Mouse (Mus musculus) urinary bladder, postnatal 10 days (tissue): ENCODE measurements around the gene Il16.

Experiments
- DNase-seq: peaks from one replicate; pipeline ENCODE4 v3.0.0; 2022; ENCODE audit warnings: low spot score

Il16 gene

DNA sequence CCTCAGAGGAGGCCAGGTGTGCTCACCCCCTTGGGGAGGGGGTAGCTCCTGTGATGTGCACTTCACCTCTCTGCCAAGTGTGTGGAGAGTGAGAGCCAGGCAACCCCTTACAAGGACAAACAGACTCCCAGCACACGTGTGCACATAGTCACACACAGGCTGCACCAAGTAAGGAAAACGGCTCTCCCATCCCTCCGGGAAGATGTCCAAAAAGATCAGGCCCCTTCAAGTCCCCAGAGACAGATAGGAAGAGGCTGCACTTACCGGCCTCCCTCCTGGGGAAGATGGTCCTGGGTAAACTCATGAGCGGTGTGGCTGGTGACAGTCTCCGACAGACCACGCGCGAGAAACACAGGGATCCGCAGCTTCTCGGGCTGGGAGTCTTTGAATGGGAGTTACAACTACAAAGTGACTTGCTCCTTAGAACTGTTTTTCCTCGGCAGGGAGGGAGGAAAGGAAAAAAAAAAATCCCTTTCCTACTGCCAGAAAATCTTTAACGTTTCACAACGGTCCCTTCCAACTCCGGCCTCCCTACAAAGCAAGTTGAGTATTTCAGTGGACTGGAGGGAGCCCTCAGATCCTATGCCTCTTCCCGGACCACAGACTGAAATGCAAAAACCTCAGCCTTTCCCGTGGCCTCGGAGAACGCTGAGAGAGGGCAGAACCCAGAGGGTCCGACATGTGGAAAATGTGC, at the start of gene Il16:
TSS of gene Il16 (minus strand) at position 314 of the 694 bp plus-strand sequence.
- no peak for DNase-seq

DNA sequence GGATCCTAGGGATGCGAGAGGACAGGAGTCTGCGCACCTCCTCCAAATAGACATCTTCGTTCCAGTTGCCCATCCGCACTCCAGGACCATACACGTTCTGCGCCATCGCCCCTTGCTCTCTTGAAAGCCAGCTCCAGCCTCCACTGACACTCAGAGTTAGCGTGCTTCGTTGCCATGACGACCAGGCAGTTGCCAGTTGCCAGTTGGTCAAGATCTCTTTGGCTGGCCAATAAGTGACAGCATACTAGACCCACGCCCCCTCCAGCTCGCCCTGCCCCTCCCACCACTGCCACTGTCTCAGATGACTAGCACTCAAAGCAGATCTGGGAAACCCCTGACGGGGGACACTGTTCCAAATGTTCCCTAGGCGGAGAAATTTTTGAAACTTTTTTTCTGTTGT, 49.2 kb upstream of the Il16 start, which contains the start of gene Cfap161:
TSS of gene Cfap161 (minus strand) at position 176 of the 400 bp plus-strand sequence.
- DNase-seq = no peak

DNA sequence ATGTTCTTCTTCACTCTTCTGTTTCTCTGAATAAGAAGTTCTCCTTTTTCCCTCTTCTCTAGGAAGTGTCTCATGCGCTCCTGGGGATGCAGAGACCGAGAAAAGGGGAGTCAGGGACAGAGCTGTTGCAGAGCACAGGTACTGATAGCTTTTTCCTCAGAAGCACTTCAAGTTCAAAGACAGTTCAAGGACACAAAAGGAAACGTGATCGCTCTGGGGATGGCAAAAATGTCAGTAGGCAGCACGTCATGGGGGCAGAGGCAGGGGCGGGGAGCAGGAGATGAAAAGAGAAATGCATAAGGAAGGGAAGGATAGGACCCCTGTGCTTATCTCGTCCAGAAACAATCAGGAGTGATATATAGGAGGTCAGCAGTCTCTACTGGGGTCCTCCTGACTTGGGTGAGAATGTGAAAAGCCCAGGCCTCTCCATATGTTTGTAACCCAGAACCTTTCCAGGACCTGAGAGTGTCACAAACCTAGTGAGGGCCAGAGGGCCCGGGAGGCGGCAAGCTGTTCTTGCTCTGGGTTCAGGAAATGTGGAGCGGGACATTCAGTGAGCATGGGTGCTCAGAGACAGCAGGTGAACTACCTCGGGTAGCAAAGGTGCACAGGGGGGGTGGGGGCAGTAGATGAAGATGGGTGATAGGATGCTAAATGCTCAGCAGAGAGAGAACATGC, 48.6 kb upstream of the Il16 start:
- no peak for DNase-seq

DNA sequence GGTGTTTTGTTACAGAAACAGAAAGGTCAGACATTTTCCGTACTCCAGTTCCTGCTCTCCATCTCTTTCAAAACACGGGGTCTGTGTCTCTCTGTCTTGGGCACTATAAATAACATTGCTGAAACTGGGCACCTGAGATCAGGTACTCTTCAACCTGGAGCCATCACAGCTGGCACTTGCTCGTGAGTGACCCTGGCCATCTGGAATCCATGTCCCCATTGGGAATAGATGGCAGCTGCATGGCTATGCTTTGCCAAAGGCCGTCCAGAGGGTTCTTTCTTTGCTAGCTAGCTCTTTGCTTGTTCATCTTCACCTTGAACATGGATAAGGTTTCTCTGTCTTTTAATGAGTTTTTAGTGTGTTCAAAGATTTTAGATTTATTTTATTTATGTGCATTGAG, 35.4 kb upstream of the Il16 start:
- DNase-seq = no peak

DNA sequence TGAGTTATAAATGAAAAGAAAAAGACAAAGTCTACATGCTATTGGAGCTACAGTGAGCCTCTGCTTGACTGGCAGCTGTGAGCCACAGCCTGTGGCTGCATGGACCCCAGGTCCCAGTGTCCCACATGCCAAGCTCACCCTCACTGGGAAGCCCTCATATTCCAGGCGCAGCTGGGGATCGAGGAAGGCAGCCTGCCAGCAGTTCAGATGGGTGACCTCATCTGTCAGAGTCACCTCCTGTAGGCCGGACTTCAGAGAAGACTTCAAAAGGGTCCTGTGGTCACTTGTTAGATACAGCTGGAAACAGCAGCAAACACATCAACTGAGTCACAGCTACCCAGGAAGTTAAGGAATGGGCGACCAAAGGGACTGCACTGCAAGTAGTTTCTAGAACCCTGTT, 34.5 kb upstream of the Il16 start:
- DNase-seq = no peak

DNA sequence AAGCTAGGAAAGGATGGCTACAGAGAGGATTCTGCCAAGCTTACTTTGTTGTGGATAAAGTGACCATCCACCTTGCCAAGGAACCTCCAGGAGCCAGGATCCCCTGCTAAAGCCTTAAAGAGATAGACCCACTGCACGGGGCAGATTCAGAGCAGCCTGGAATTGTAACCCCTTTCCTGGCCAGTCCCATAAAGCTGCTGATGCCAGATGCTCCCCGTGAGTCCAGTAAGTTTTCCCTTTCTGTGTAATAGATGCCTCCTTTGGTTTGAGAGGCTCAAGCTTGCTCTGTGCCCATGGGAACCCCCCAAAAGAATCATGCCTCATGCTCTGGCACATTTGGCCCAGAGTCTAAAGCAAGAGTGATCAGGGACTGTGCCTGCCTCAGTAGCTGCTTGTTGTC, 33.5 kb upstream of the Il16 start:
- no peak for DNase-seq

DNA sequence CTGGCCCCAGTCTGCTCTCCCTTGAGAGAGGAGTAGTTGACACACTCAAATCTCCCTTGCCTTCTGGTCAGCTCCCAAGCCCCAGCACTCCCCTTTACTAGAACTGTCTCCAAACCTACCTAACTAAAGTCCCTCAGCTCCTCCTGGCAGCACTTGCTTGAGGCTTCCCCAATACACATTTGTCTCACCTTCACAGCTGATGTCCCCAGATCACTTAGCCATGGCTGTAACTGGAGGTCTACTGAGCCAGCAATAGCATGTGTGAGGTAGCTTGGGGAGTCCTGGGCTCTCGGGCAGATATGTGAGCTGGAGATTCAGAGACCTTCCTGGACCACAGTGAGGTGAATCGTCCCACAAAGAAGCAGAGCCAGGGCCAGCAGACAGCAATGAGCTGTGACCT, 33.0 kb upstream of the Il16 start:
- DNase-seq = no peak

DNA sequence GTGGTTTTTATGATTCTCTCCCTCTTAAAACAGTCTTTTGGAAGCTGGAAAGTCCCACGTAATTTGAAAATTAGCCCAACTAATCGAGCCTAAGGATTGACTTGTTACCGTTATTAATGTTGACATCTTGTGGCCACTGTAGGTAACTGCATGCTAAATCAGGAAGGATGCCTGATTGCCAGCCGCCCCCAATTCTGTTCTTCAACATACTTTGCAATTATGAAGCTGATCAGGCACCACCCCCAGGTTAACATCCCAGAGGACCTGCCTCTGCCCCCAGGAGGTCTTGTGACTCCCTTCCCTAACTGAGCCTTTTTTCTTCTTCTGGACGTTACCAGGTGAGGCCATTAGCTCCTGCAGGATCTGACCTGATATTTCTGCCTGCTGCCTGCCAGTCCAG, 29.2 kb upstream of the Il16 start:
- no peak for DNase-seq

DNA sequence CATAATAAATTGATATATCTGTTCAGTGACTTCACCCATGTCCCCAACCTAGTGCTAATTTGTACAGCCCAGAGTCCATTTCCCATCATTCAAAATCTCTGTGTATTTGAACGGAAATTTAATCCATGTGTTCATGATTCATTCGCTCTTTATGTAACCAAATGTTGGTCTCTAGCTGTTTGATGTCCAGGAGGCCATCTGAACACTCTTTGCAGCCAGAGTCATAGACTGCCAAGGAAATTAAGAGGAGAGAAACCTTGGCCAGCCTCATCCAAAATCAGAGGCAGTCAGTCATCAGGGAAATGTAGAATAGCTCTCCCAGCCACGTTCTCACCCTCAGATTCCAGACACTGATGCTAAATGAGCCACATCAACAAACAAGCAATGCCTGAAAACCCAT, 18.1 kb upstream of the Il16 start:
- DNase-seq = no peak

DNA sequence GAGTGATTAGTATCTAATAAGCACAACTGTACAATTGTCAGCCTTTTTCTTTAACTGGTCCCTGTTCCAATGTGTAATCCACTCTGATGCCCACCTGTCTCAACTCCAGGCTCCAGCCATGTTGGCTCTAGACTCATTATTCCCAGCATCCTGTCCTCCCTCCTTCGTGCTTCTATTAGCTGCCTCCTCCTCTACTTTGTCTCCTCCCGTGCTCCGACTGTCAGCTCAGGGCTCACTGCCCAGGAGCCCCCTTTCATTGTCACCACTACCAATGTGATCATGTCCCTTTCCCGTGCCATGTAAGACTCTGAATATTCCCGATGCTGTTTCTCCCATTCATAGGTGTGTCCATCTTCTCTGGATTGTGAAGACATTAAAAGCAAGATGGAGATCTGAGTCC, 16.8 kb upstream of the Il16 start:
- no peak for DNase-seq

DNA sequence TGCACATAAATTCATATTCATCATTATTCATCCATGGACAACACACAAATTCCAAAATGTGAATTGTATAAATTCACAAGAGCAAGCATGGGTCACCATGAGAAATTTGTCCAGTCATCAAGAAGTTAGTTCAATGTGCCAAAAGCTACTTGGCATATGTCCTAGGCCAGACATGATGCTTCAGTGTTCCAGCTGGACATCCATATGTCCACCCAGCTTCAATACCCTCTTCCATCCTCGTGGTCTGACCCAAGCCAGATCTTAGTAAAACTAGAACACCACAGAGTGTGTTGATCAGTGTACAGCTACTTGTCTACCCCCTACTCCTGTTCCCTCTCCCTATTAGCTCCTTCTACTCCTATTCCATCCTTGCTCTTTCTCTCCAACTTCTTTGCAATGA, 5.5 kb upstream of the Il16 start:
- no peak for DNase-seq

DNA sequence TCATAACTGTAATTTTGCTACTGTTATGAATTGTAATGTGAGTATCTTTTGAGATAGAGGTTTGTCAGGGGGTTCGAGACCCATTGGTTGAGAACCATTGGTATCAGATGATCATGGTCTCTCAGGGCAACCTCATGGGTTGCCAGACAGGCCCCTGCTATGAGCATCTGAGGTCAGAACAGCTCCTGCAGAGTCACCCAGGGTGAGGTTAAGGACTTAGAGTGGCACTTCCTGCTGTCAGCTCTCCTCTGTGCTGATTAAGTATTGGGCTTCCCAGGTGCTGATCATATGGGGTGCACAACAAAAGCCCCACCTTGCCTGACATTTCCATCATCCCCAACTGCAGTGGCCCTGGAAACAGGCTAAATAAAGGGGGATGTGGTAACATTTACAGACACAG, 2.9 kb upstream of the Il16 start:
- DNase-seq = no peak

DNA sequence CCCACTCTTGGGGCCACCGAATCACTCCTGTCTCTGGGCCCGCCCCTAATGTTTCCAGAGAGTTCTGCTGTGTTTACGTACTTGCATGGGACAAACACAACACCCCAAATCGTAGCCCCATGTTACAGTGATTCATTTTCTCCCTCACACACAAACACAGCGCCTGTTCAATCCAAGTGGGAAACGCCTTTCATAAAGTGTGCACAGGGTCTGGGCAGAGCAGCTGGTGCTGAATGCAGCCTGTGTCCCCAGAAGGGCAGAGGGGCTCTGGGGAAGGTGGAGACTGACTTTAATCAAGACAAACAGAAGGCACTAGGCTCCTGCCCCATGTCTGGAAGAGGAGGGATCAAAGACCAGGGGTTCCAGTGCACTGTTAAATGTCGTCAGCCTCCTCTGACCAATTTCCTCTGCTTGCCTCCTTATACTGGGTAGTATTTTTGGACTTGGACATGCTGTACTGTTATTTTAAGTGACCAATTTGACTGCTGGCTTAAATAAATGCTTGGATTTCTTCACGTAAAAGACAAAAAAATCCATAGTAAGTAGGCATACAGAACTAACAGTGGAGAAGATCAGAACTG, 671 bp upstream of the Il16 start:
- DNase-seq = no peak

DNA sequence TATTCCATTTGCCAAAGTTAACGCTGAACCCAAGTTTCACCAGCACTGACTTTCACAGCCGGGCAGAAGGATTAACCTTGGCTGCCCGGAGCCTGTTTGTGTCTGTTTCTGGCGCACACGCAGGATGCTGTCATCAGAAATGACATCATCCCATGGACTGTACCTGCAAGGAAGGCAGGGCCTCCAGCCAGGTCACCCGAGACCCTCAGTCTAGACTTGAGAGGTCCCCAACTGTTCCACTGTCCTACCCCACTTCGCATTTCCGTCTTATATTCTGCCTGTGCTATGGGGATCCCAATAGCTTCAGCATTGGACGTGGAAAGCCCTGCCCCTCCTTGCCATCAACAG, 487 bp downstream of the Il16 start:
- no peak for DNase-seq

DNA sequence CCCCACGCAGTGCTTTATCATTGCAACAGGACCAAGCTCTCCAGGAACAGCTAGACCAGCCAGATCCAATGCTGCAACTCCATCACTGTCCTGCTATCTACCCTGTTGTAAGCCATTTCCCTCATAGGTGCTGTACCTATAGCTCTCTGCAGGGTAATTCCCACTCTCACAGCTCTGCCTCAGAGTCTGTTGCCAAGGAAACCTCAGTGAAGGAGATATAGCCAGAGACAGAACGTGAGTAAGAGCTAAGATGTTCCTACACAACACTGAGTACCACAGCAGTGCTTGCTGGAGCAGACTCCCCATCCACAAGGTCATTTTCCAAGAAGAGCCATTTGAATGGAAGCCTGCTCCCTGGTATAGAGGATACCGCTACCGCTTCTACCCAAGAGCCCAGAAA, 1.3 kb downstream of the Il16 start:
- no peak for DNase-seq

DNA sequence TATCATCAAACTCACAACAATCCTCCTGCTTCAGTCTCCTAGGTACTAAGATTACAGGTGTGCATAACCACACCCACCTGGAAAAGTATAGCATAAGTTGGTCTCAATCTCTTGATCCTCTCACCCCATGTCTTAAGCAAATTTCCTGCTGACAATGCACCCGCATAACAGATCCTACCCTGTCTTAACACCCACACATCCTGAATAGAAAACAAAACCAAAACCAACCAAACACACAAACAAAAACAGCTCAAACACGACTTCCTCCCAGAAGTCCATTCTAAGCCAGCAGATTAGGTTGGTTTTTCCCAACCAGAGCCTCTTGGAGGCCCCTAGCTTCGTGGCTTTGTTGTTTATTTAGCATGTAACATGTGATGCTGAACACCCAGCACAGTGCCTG, 2.8 kb downstream of the Il16 start:
- no peak for DNase-seq

DNA sequence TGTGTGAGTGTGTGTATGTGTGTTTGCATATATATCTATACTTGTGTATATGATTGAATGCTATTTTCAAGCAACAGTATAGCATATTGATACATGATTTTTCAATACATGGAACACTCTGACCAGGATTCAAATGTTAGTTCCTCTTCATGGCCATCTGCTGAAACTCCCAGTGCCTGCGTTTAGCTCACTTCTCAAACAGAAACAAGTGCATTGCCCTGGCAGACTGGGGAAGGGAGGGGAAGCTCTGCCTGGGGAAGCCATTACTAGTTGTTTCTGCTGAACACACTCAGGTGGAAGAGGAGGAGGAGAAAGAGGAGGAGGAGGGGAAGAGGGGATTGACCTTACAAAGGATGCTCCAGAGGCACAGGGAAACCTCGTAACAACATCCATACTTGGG, 3.5 kb downstream of the Il16 start:
- DNase-seq = no peak

DNA sequence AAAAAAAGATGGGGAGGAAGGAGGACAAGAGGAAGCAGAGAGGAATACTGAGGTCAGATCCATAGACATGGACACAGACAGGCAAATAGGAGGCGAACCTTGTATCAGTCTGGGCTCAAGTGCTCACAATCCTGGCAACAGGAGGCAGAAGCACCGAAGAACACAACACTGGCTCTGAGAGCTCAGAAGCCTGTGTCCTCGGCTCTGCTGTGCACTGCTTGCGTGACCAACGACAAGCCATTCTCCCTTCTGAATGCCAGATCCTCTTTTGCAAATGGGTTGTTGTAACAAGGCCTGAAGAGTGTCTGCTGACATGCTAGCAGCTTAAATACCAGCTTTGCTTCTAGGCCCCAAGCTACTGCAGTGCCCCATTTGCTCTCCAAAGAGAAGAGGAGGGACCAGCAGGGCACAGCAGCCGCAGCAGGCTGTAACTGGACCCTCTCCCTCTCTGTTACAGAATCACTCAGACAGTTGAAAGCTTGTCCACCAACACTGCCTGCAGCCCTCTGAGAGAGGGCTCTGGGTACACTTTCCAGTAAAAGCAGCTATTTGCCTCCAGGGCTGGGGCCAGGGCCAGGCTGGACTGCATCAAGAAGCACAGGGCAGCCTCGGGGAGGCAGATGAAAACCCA, 5.7 kb downstream of the Il16 start:
- DNase-seq = no peak

DNA sequence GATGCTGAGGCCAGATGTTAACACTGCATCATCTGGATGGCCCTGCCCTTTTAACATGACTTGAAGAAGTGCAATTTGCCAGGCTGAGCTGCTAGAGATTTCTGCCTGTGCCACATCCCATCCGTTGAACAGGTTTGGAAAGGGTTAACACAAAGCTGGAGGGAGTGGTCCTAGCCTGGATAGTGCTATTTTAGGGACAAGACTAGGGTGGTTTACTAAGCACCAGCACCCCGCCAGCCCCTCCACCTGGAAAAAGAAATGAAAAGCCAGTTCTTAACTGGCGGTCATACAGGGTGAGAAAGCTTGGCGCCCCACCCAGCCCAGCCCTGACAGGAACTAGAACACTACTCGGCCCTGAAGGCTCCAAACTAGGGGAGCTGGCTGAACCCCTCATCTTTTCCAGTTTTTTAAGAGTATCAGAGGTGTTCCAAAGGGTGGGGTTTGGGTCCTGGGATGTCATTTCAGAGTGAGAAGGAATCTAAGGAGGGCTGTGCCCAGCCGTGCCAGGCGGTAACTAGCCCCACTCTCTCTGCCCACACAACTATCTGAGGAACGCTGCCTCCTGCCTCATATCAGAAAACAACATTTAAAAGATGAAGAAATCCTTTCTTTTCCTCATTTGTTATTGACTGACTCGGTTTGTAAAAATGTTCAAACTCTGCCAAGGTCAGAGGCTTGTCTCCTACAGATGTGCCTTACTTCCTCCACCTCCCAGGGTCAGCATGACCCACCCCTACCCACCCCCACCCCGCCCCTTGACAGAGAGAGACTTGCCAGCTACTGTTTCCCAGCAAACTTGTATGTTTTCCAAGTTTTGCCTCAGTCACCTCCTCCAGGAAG, 6.7 kb downstream of the Il16 start:
- no peak for DNase-seq

DNA sequence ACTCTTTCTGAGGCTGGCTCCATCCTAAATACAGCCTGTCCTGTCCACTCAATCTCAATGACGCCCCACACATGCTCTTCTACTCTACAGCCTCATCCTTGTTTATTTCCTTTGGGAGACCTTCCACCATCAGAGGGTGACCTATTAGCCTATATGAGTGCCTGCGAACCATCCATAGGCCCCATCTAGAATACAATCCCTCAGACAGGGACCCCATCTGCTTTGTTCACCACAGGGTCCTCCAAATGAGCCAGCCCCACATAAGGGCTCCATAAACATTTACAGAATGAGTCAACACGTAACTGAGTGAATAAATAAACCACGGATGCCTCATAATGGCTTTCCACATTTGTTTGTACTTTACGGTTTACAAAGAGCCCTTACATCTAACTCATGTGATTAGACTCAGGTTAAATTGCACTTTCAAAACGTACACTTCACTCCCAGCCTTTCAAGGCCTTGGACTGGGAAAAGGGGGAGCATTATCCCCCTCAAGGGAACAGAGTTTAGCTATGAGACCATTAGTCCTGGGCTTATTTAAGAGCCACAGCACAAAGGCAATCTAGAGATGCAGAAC, 7.5 kb downstream of the Il16 start:
- DNase-seq = no peak

DNA sequence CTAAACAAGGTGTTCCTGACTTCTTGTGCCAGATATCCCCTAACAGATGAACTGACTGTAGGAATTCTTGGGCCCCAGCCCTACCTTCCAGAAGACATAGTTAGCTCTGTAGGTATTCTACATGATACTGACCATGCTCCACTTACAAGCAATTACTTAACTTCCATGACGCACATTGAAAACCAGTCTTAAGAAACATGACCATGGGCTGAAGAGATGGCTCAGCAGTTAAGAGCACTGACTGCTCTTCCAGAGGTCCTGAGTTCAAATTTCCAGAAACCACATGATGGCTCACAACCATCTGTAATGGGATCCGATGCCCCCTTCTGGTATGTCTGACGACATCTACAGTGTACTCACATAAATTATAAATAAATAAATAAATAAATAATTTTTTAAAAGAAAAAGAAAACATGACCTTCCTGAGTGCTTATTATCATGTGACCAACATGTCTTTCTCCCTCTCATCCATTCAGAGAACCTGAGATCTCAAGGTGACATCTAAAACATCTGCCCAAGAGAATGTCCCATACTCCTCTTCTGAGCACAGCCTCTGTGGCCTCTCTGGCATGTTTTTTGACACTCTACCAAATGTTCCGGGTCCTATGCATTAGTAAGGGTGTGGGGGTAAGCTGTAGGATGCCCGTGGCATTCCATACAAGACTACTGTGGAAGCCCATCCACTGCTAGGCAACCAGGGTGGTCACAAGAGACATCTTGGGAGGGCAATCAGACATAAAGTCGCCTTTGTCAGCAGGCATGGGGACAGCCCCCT, 9.0 kb downstream of the Il16 start:
- DNase-seq = no peak
